Mouse (Mus musculus) embryonic facial prominence, embryonic 13.5 days (tissue): ENCODE data around the gene Gm8369. TPM values are rescaled to one million over a fixed set of nuclear protein-coding genes. Genes with fewer than 3 reads are reported as not detected.
"Not testable (repeated sequence)": the region's sequence is repeated elsewhere in the genome, so short reads cannot be mapped to it uniquely, and the experiment has no call there.

Experiments
- ATAC-seq: fragments of 200-750 bp; cut with Nextera tagmentation; 2 replicates; pipeline ENCODE4 v1.8.0; 2017; ENCODE audit warnings: low read depth; ENCODE audit not compliant: insufficient number of reproducible peaks, insufficient read depth, low FRiP score, low TSS enrichment
- H3K27ac ChIP-seq: fragments of 300-500 bp; sonication (generic); 2 replicates; pipeline ENCODE4 v1.5.1; 2015; ENCODE audit warnings: moderate library complexity, mild to moderate bottlenecking, inconsistent platforms
- H3K27me3 ChIP-seq: fragments of 300-500 bp; sonication (generic); 2 replicates; pipeline ENCODE4 v1.6.1; 2015; ENCODE audit warnings: mild to moderate bottlenecking, inconsistent platforms
- H3K36me3 ChIP-seq: fragments of 300-500 bp; sonication (generic); 2 replicates; pipeline ENCODE4 v1.6.1; 2015; ENCODE audit warnings: mild to moderate bottlenecking, inconsistent platforms
- H3K4me1 ChIP-seq: fragments of 300-500 bp; sonication (generic); 2 replicates; pipeline ENCODE4 v1.6.1; 2015; ENCODE audit warnings: inconsistent platforms
- H3K4me2 ChIP-seq: fragments of 300-500 bp; sonication (generic); 2 replicates; pipeline ENCODE4 v1.6.1; 2015; ENCODE audit warnings: moderate library complexity, mild to moderate bottlenecking, inconsistent platforms
- H3K4me3 ChIP-seq: fragments of 300-500 bp; sonication (generic); 2 replicates; pipeline ENCODE4 v1.5.1; 2015; ENCODE audit warnings: mild to moderate bottlenecking, inconsistent platforms
- H3K9ac ChIP-seq: fragments of 300-500 bp; sonication (generic); 2 replicates; pipeline ENCODE4 v1.6.1; 2015; ENCODE audit warnings: mild to moderate bottlenecking, inconsistent platforms
- H3K9me3 ChIP-seq: fragments of 300-500 bp; sonication (generic); 2 replicates; pipeline ENCODE4 v1.6.1; 2016; ENCODE audit warnings: inconsistent platforms
- polyA plus RNA-seq: library from polyadenylated mRNA; unstranded; fragments of >200 nt; fragmentation: Nextera tagmentation; extraction: Ambion mirVana; gene quantifications from 2 replicates; pipeline ENCODE4 v1.2.1, GENCODE M21; 2015

Gm8369 gene
- polyA plus RNA-seq, 1 experiment from 2014 or later = not detected

DNA sequence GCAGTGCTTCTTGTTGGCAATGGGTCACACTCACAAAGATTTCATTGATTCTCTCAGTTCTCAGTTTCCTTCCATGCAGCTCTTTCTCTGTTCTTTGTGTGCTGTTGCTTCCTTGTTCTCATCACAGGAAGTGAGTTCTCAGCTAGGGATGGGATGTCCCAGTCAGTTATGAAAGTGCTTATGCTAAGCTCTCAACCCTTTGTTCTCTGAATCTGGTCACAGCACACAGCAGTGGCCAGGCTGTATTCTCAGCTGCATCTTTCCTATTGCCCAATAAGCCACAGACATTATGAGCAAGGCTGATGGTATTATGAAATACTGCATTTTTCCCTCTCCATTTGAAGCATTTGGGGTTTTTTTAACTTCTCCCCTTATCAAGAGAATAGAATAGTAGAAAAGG is 73.8 kb downstream of the Gm8369 start:
- H3K4me1 ChIP-seq, ATAC-seq, H3K4me2 ChIP-seq, H3K9me3 ChIP-seq, H3K9ac ChIP-seq, H3K36me3 ChIP-seq, H3K4me3 ChIP-seq, H3K27ac ChIP-seq, H3K27me3 ChIP-seq: not testable (repeated sequence)

Other genes starting within 250 kb of the Gm8369 start
- gene Ms4a1, start 219.7 kb upstream of the Gm8369 start, polyA plus RNA-seq = not detected in 2 replicates
- not detected in 2 replicates for gene Ms4a5, start 202.1 kb upstream of the Gm8369 start, polyA plus RNA-seq
- gene Ms4a14, start 171.5 kb upstream of the Gm8369 start, polyA plus RNA-seq = not detected in 2 replicates
- 3.2 and 3.5 TPM in 2 replicates for gene Ms4a7, start 149.8 kb upstream of the Gm8369 start, polyA plus RNA-seq
- 3.2 and 4.6 TPM in 2 replicates for gene Ms4a4a, start 110.4 kb upstream of the Gm8369 start, polyA plus RNA-seq
- gene Ms4a4c, start 81.2 kb upstream of the Gm8369 start, polyA plus RNA-seq = 0.52 and 0.59 TPM in 2 replicates
- 0.13 TPM in 1 of 2 replicates, not detected in the other for gene Ms4a4b, start 42.4 kb upstream of the Gm8369 start, polyA plus RNA-seq
- 4.8 and 5.4 TPM in 2 replicates for gene Ms4a6c, start 16.6 kb upstream of the Gm8369 start, polyA plus RNA-seq
- 5.8 TPM in 2 replicates for gene Ms4a6b, start 30.6 kb downstream of the Gm8369 start, polyA plus RNA-seq
- gene Ms4a4d, start 50.9 kb downstream of the Gm8369 start, polyA plus RNA-seq = 0.17 and 0.31 TPM in 2 replicates
- gene Ms4a6d, start 118.9 kb downstream of the Gm8369 start, polyA plus RNA-seq = 2.8 and 4.0 TPM in 2 replicates
- gene Ms4a2, start 137.8 kb downstream of the Gm8369 start, polyA plus RNA-seq = 0.32 and 0.49 TPM in 2 replicates
- 0.28 TPM in 1 of 2 replicates, not detected in the other for gene Ms4a3, start 154.9 kb downstream of the Gm8369 start, polyA plus RNA-seq
- gene Oosp2, start 174.6 kb downstream of the Gm8369 start, polyA plus RNA-seq = not detected in 2 replicates
- not detected in 2 replicates for gene Oosp1, start 205.2 kb downstream of the Gm8369 start, polyA plus RNA-seq
- not detected in 2 replicates for gene Oosp3, start 211.1 kb downstream of the Gm8369 start, polyA plus RNA-seq